Comparison of ENCODE assay signal across 7 mouse cellular contexts in the genomic region with DNA sequence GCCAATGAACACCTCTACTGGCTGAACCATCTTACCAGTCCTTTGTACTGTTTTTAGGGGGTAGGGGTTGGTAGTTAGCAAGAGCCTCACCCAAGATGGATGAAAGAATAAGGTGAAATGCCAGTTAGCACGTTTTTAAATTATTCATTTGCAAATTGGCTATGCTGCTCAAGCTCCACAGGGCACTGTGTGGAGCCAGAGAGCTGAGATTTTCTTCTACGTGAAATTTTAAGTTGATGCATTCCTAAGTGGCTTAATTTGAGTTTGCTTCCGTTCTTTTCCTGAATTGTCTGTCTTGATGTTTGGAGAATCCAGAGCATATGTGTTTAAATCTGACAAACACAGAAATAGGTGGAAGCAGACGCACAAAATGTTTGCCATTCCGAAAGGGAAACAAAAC. TPM values are rescaled to one million over a fixed set of nuclear protein-coding genes. Genes with fewer than 3 reads are reported as not detected.
DNase-seq lines count a peak whose midpoint lies in the region; ATAC-seq and TF ChIP-seq lines count a peak whose summit lies in the region.

No protein-coding gene starts in this region.

- H3K27ac ChIP-seq in intestine, postnatal 0 days (ENCODE audit: low read depth, low read length) = no peak overlapping the region
- H3K27ac ChIP-seq in intestine, embryonic 15.5 days = no peak overlapping the region
- H3K27ac ChIP-seq in midbrain, embryonic 16.5 days (ENCODE audit: low read length) = no peak overlapping the region; the same call in 1 of the 2 replicates
- H3K27ac ChIP-seq in midbrain, embryonic 11.5 days (ENCODE audit: low read depth, low read length) = no peak overlapping the region
- peak overlapping the region; percentile 78 for H3K27ac ChIP-seq in embryonic facial prominence, embryonic 13.5 days
- H3K27ac ChIP-seq in stomach, embryonic 16.5 days (ENCODE audit: low read length) = 0 out of 2 replicates have a peak overlapping the region, but pooled peaks have one; percentile 17

- H3K4me3 ChIP-seq in intestine, postnatal 0 days (ENCODE audit: low read depth, low read length) = no peak overlapping the region
- H3K4me3 ChIP-seq in intestine, embryonic 15.5 days (replicated peaks) = no peak overlapping the region
- no peak overlapping the region for H3K4me3 ChIP-seq in midbrain, embryonic 16.5 days (ENCODE audit: low read depth, low read length)
- no peak overlapping the region for H3K4me3 ChIP-seq in midbrain, embryonic 11.5 days (ENCODE audit: low read depth, low read length)
- H3K4me3 ChIP-seq in embryonic facial prominence, embryonic 13.5 days = no peak overlapping the region
- no peak overlapping the region for H3K4me3 ChIP-seq in stomach, embryonic 16.5 days (replicated peaks; ENCODE audit: low read length)

- no peak overlapping the region for H3K9ac ChIP-seq in intestine, postnatal 0 days (ENCODE audit: low read depth, low read length)
- no peak overlapping the region for H3K9ac ChIP-seq in intestine, embryonic 15.5 days
- H3K9ac ChIP-seq in midbrain, embryonic 16.5 days (ENCODE audit: low read depth, low read length) = no peak overlapping the region
- H3K9ac ChIP-seq in midbrain, embryonic 11.5 days (ENCODE audit: low read length) = no peak overlapping the region
- H3K9ac ChIP-seq in embryonic facial prominence, embryonic 13.5 days = no peak overlapping the region
- no peak overlapping the region for H3K9ac ChIP-seq in stomach, embryonic 16.5 days (ENCODE audit: low read length)

- no peak for ATAC-seq in intestine, postnatal 0 days
- no peak for ATAC-seq in intestine, embryonic 15.5 days
- ATAC-seq in midbrain, embryonic 16.5 days = 0 out of 2 replicates have a peak, but pooled peaks have one; percentile 47
- ATAC-seq in midbrain, embryonic 11.5 days (ENCODE audit: low FRiP score) = no peak
- no peak for ATAC-seq in embryonic facial prominence, embryonic 13.5 days (ENCODE audit: insufficient number of reproducible peaks, insufficient read depth, low FRiP score, low TSS enrichment, low read depth)
- ATAC-seq in stomach, embryonic 16.5 days (ENCODE audit: insufficient read depth, low FRiP score) = no peak

- 0 out of 2 replicates have a peak overlapping the region, but pooled peaks have one; percentile 2 for H3K4me2 ChIP-seq in intestine, postnatal 0 days (replicated peaks; ENCODE audit: low read depth)
- H3K4me2 ChIP-seq in intestine, embryonic 15.5 days (replicated peaks) = no peak overlapping the region
- H3K4me2 ChIP-seq in midbrain, embryonic 16.5 days (ENCODE audit: low read length) = no peak overlapping the region
- H3K4me2 ChIP-seq in midbrain, embryonic 11.5 days = no peak overlapping the region
- H3K4me2 ChIP-seq in embryonic facial prominence, embryonic 13.5 days = peak overlapping the region; percentile 38
- H3K4me2 ChIP-seq in stomach, embryonic 16.5 days (ENCODE audit: low read depth, low read length) = no peak overlapping the region

- H3K27me3 ChIP-seq in intestine, postnatal 0 days (replicated peaks; ENCODE audit: control insufficient read depth, insufficient read depth, low read length) = no peaks in the 10 kb centered on the region
- no peaks in the 10 kb centered on the region for H3K27me3 ChIP-seq in intestine, embryonic 15.5 days (replicated peaks)
- H3K27me3 ChIP-seq in midbrain, embryonic 16.5 days (ENCODE audit: control insufficient read depth, insufficient read depth, low read depth, low read length) = no peaks in the 10 kb centered on the region
- H3K27me3 ChIP-seq in midbrain, embryonic 11.5 days (ENCODE audit: control insufficient read depth, insufficient read depth, low read length) = no peaks in the 10 kb centered on the region
- H3K27me3 ChIP-seq in embryonic facial prominence, embryonic 13.5 days = no peaks in the 10 kb centered on the region
- H3K27me3 ChIP-seq in stomach, embryonic 16.5 days (ENCODE audit: control insufficient read depth, insufficient read depth, low read length) = no peaks in the 10 kb centered on the region

- peak; percentile 71 for TF ChIP-seq CTCF in intestine, postnatal 0 days (IDR thresholded peaks at IDR 0.05; ENCODE audit: low read depth)

- no peaks in the 10 kb centered on the region for H3K4me1 ChIP-seq in intestine, postnatal 0 days (replicated peaks; ENCODE audit: control insufficient read depth, insufficient read depth, low read length)
- H3K4me1 ChIP-seq in intestine, embryonic 15.5 days (replicated peaks) = peaks cover 10% of the 10 kb centered on the region; the same call in 1 of the 2 replicates
- H3K4me1 ChIP-seq in midbrain, embryonic 16.5 days (ENCODE audit: control insufficient read depth, insufficient read depth, low read length) = peaks cover 3% of the 10 kb centered on the region
- H3K4me1 ChIP-seq in midbrain, embryonic 11.5 days (ENCODE audit: control insufficient read depth, insufficient read depth, low read length) = no peaks in the 10 kb centered on the region
- peaks cover 29% of the 10 kb centered on the region for H3K4me1 ChIP-seq in embryonic facial prominence, embryonic 13.5 days
- H3K4me1 ChIP-seq in stomach, embryonic 16.5 days (ENCODE audit: control insufficient read depth, insufficient read depth, low read length) = peaks cover 9% of the 10 kb centered on the region

- no peaks in the 10 kb centered on the region for H3K9me3 ChIP-seq in intestine, postnatal 0 days (ENCODE audit: control insufficient read depth)
- no peaks in the 10 kb centered on the region for H3K9me3 ChIP-seq in intestine, embryonic 15.5 days
- H3K9me3 ChIP-seq in midbrain, embryonic 16.5 days (replicated peaks; ENCODE audit: control insufficient read depth, low read length, poor library complexity, severe bottlenecking) = no peaks in the 10 kb centered on the region
- H3K9me3 ChIP-seq in midbrain, embryonic 11.5 days (ENCODE audit: control insufficient read depth, low read length) = no peaks in the 10 kb centered on the region
- no peaks in the 10 kb centered on the region; the same call in 1 of the 2 replicates for H3K9me3 ChIP-seq in embryonic facial prominence, embryonic 13.5 days
- H3K9me3 ChIP-seq in stomach, embryonic 16.5 days (replicated peaks; ENCODE audit: control insufficient read depth, low read length) = no peaks in the 10 kb centered on the region

- no peaks in the 10 kb centered on the region for H3K36me3 ChIP-seq in intestine, postnatal 0 days (ENCODE audit: control insufficient read depth, insufficient read depth)
- no peaks in the 10 kb centered on the region for H3K36me3 ChIP-seq in intestine, embryonic 15.5 days
- no peaks in the 10 kb centered on the region for H3K36me3 ChIP-seq in midbrain, embryonic 16.5 days (ENCODE audit: control insufficient read depth, insufficient read depth, low read length)
- H3K36me3 ChIP-seq in midbrain, embryonic 11.5 days (ENCODE audit: control insufficient read depth, insufficient read depth, low read length) = no peaks in the 10 kb centered on the region
- no peaks in the 10 kb centered on the region for H3K36me3 ChIP-seq in embryonic facial prominence, embryonic 13.5 days
- no peaks in the 10 kb centered on the region for H3K36me3 ChIP-seq in stomach, embryonic 16.5 days (ENCODE audit: control insufficient read depth, insufficient read depth, low read length)

- 47% methylated on average over 5 of the region's 5 CpGs for WGBS in intestine, postnatal 0 days
- 27% methylated on average over 5 of the region's 5 CpGs for WGBS in intestine, embryonic 15.5 days
- WGBS in midbrain, embryonic 16.5 days = 43% methylated on average over 5 of the region's 5 CpGs
- WGBS in midbrain, embryonic 11.5 days = 59% methylated on average over 5 of the region's 5 CpGs
- WGBS in embryonic facial prominence, embryonic 13.5 days = 19% methylated on average over 5 of the region's 5 CpGs
- 26% methylated on average over 5 of the region's 5 CpGs for WGBS in stomach, embryonic 16.5 days

- DNase-seq in midbrain, embryonic 11.5 days (ENCODE audit: low spot score, missing footprints) = no peak
- DNase-seq in ovary, postnatal 14 days (ENCODE audit: low spot score) = no peak

RNA-seq across cellular contexts. Expression of gene Bpgm, which starts 38.6 kb away (rescaled TPM):
- 70.8 and 73.1 TPM in 2 replicates for polyA plus RNA-seq in intestine, postnatal 0 days (2015; fragmentation: Nextera tagmentation; extraction: Ambion mirVana)
- polyA plus RNA-seq in intestine, embryonic 15.5 days (2015; fragmentation: Nextera tagmentation; extraction: Ambion mirVana) = 40.4 and 49.7 TPM in 2 replicates
- polyA plus RNA-seq in midbrain, embryonic 16.5 days (2015; fragmentation: Nextera tagmentation; extraction: Ambion mirVana) = 96.2 and 96.8 TPM in 2 replicates
- polyA plus RNA-seq in midbrain, embryonic 11.5 days (2014; fragmentation: Nextera tagmentation; extraction: Ambion mirVana) = 63.7 and 64.1 TPM in 2 replicates
- 42.9 and 49.6 TPM in 2 replicates for polyA plus RNA-seq in embryonic facial prominence, embryonic 13.5 days (2015; fragmentation: Nextera tagmentation; extraction: Ambion mirVana)
- 44.1 and 55.0 TPM in 2 replicates for polyA plus RNA-seq in stomach, embryonic 16.5 days (2015; fragmentation: Nextera tagmentation; extraction: Ambion mirVana)

Comparison
In these comparisons a context has a peak if more than half of its experiments do, and no peak if none do; other contexts are left out.
1. H3K4me2 ChIP-seq: peak in intestine, postnatal 0 days (single experiment) and embryonic facial prominence, embryonic 13.5 days (single experiment); none in intestine, embryonic 15.5 days (single experiment), midbrain, embryonic 16.5 days (single experiment), midbrain, embryonic 11.5 days (single experiment) and stomach, embryonic 16.5 days (single experiment).
2. H3K27ac ChIP-seq: peak in embryonic facial prominence, embryonic 13.5 days (single experiment) and stomach, embryonic 16.5 days (single experiment); none in intestine, postnatal 0 days (single experiment), intestine, embryonic 15.5 days (single experiment), midbrain, embryonic 16.5 days (single experiment) and midbrain, embryonic 11.5 days (single experiment).